Mouse (Mus musculus) liver, embryonic 14.5 days (tissue): ENCODE measurements around the gene Hoxb1. TPM values are rescaled to one million over a fixed set of nuclear protein-coding genes. Genes with fewer than 3 reads are reported as not detected.

Experiments
- ATAC-seq: fragments of 200-750 bp; cut with Nextera tagmentation; 2 replicates; pipeline ENCODE4 v1.8.0; 2017; ENCODE audit warnings: moderate number of reproducible peaks, mild to moderate bottlenecking, moderate library complexity; ENCODE audit not compliant: insufficient read depth
- DNase-seq, 3 experiments: peaks; one replicate each; pipeline ENCODE4 v3.0.0-alpha.2; 2012 to 2013; ENCODE audit warnings: low read depth in 3 of 3, low spot score in 3 of 3
- H3K27ac ChIP-seq: fragments of 300-500 bp; sonication (generic); 2 replicates; pipeline ENCODE4 v1.5.1; 2014; ENCODE audit warnings: moderate library complexity, mild to moderate bottlenecking, control low read depth, inconsistent platforms
- H3K27me3 ChIP-seq: fragments of 300-500 bp; sonication (generic); 2 replicates; pipeline ENCODE4 v1.6.1; 2014; ENCODE audit warnings: mild to moderate bottlenecking, low read length, moderate library complexity; ENCODE audit not compliant: control insufficient read depth, insufficient read depth
- H3K36me3 ChIP-seq: fragments of 300-500 bp; sonication (generic); replicated peaks from 2 replicates; pipeline ENCODE4 v1.6.1; 2014; ENCODE audit warnings: low read depth; ENCODE audit not compliant: control insufficient read depth, insufficient read depth
- H3K4me1 ChIP-seq, 2 experiments: fragments of 200-500 bp in 1 of 2; fragments of 300-500 bp in 1 of 2; sonication (generic) in 1 of 2; replicated peaks; 2 replicates each; pipeline ENCODE4 v1.6.1; 2012 to 2014; ENCODE audit warnings: antibody characterized with exemption in 1 of 2, inconsistent platforms in 1 of 2, low read length in 1 of 2; ENCODE audit not compliant: control insufficient read depth in 2 of 2, insufficient read depth in 2 of 2
- H3K4me2 ChIP-seq: fragments of 300-500 bp; sonication (generic); 2 replicates; pipeline ENCODE4 v1.6.1; 2014; ENCODE audit warnings: low read depth, mild to moderate bottlenecking, control low read depth, moderate library complexity
- H3K4me3 ChIP-seq, 2 experiments: fragments of 200-500 bp in 1 of 2; fragments of 300-500 bp in 1 of 2; sonication (generic) in 1 of 2; 2 replicates each; pipeline ENCODE4 v1.5.1; 2012 to 2014; ENCODE audit warnings: low read depth in 2 of 2, low read length in 2 of 2, mild to moderate bottlenecking in 2 of 2, control low read depth in 1 of 2, inconsistent platforms in 1 of 2, moderate library complexity in 1 of 2; ENCODE audit not compliant: insufficient read depth in 1 of 2
- H3K9ac ChIP-seq: fragments of 300-500 bp; sonication (generic); replicated peaks from 2 replicates; pipeline ENCODE4 v1.6.1; 2014; ENCODE audit warnings: mild to moderate bottlenecking, control low read depth, moderate library complexity
- H3K9me3 ChIP-seq: fragments of 300-500 bp; sonication (generic); 2 replicates; pipeline ENCODE4 v1.6.1; 2016; ENCODE audit warnings: low read length, mixed read lengths; ENCODE audit not compliant: control insufficient read depth
- CTCF ChIP-seq: IDR thresholded peaks from 2 replicates; pipeline ENCODE4 v1.5.1; 2016; ENCODE audit warnings: antibody characterized with exemption, low read depth, control low read depth
- EP300 ChIP-seq: IDR thresholded peaks from 2 replicates; pipeline ENCODE4 v1.6.1; 2016; ENCODE audit warnings: antibody characterized with exemption, low read depth
- WGBS: fragments of 180-500 bp; shearing (Covaris S2); extraction: QIAGEN DNeasy Blood & Tissue Kit; methylation state at CpG from one replicate; pipeline ENCODE4 v1.1.7; 2014; ENCODE audit not compliant: insufficient replicate concordance; 5-methylcytosine and 5-hydroxymethylcytosine counted together
- polyA plus RNA-seq, 2 experiments: library from polyadenylated mRNA; depleted of rRNA in 1 of 2; stranded (reverse) in 1 of 2; unstranded in 1 of 2; fragments of >200 nt; fragmentation: Nextera tagmentation in 1 of 2; extraction: Ambion mirVana in 1 of 2; gene quantifications; 2 replicates each; pipeline versions ENCODE4 v1.2.1 to v1.2.3; 2012 to 2014

Hoxb1 gene
- polyA plus RNA-seq, 2 experiments = 0.02 TPM; not detected in 1

DNA sequence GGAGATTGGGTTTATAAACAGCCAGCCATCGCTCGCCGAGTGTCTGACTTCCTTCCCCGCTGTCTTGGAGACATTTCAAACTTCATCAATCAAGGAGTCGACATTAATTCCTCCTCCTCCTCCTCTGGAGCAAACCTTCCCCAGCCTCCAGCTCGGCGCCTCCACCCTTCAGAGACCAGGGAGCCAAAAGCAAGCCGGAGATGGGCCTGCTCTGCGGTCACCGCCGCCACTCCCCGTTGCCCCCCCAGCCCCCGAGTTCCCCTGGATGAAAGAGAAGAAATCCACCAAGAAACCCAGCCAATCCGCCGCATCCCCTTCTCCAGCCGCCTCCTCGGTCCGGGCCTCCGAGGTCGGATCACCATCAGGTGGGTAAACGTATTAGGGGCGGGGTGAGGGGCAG, 13.7 kb upstream of the Hoxb1 start:
- H3K27me3 ChIP-seq = peaks cover 77% of the 10 kb centered on the region
- 3% methylated on average over 22 of the region's 22 CpGs for WGBS
- DNase-seq = no peak

GRCm38 (mm10) chr11:96352691-96353521, 12.6 kb upstream of the Hoxb1 start:
- H3K9ac ChIP-seq = no peak overlapping the region
- WGBS = 1% methylated on average over 75 of the region's 75 CpGs
- peak overlapping the region; percentile 21 to 32 for H3K4me3 ChIP-seq
- TF ChIP-seq CTCF = no peak
- TF ChIP-seq EP300 = no peak
- H3K36me3 ChIP-seq = no peaks in the 10 kb centered on the region
- no peak for ATAC-seq
- no peaks in the 10 kb centered on the region for H3K9me3 ChIP-seq
- no peak for DNase-seq
- 0 out of 4 replicates have a peak, but pooled peaks cover 0 to 3% of the 10 kb centered on the region in 2 experiments for H3K4me1 ChIP-seq
- peak overlapping the region; percentile 31 for H3K4me2 ChIP-seq
- no peak overlapping the region for H3K27ac ChIP-seq
- H3K27me3 ChIP-seq = peaks cover 72% of the 10 kb centered on the region

More for the DNA sequence above, 13.7 kb upstream of the Hoxb1 start:
- 0 out of 4 replicates have a peak, but pooled peaks cover 0 to 3% of the 10 kb centered on the region in 2 experiments for H3K4me1 ChIP-seq
- H3K4me2 ChIP-seq = no peak overlapping the region
- H3K4me3 ChIP-seq = peak overlapping the region; percentile 21 to 27
- no peak overlapping the region for H3K9ac ChIP-seq
- TF ChIP-seq CTCF (no peak), EP300 (no peak)
- ATAC-seq = no peak
- no peaks in the 10 kb centered on the region for H3K36me3 ChIP-seq
- H3K9me3 ChIP-seq = no peaks in the 10 kb centered on the region
- no peak overlapping the region for H3K27ac ChIP-seq

DNA sequence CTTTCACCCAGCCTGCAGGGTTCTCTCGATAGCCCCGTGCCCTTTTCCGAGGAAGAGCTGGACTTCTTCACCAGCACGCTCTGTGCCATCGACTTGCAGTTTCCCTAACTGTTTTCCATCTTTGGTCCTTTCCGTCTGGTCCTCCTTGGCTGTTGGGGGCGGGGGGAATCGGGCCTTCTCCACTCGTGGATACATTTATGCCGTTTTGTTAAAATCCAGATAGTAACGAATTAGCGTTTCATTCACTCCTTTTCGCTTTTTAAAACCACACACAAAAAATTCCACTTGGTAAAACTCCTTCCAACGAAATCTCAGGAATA, 12.1 kb upstream of the Hoxb1 start:
- peak overlapping the region; percentile 21 to 32 for H3K4me3 ChIP-seq
- WGBS = 5% methylated on average over 14 of the region's 14 CpGs
- 0 out of 4 replicates have a peak, but pooled peaks cover 0 to under 1% of the 10 kb centered on the region in 2 experiments for H3K4me1 ChIP-seq
- H3K27ac ChIP-seq = no peak overlapping the region
- TF ChIP-seq CTCF (no peak), EP300 (no peak)
- H3K9ac ChIP-seq = no peak overlapping the region
- DNase-seq (no peak), ATAC-seq (no peak)
- H3K4me2 ChIP-seq = peak overlapping the region; percentile 31
- no peaks in the 10 kb centered on the region for H3K36me3 ChIP-seq
- H3K9me3 ChIP-seq = no peaks in the 10 kb centered on the region
- peaks cover 67% of the 10 kb centered on the region for H3K27me3 ChIP-seq

- peak overlapping the region; percentile 24; the same call in 1 of the 2 replicates for H3K4me2 ChIP-seq
- WGBS = 22% methylated on average over 8 of the region's 8 CpGs
- DNase-seq (no peak), ATAC-seq (no peak)
- no peaks in the 10 kb centered on the region for H3K4me1 ChIP-seq
- H3K27me3 ChIP-seq = peaks cover 63% of the 10 kb centered on the region
- no peaks in the 10 kb centered on the region for H3K9me3 ChIP-seq
- no peak for TF ChIP-seq EP300
- no peak for TF ChIP-seq CTCF
- no peak overlapping the region for H3K9ac ChIP-seq
- no peak overlapping the region for H3K27ac ChIP-seq
- H3K36me3 ChIP-seq = no peaks in the 10 kb centered on the region
- H3K4me3 ChIP-seq = peak overlapping the region in 1 of 2 experiments; percentile 14; a peak in 1 of 4 replicates
Observed at GRCm38 (mm10) chr11:96353939-96354338, 11.6 kb upstream of the Hoxb1 start.

GRCm38 (mm10) chr11:96354376-96354775, 11.2 kb upstream of the Hoxb1 start:
- TF ChIP-seq EP300 (no peak), CTCF (no peak)
- ATAC-seq (no peak), DNase-seq (no peak)
- Histone ChIP-seq H3K36me3 (no peaks in the 10 kb centered on the region), H3K27me3 (peaks cover 59% of the 10 kb centered on the region), H3K4me2 (peak overlapping the region; percentile 24; the same call in 1 of the 2 replicates), H3K4me3 (no peak overlapping the region), H3K4me1 (no peaks in the 10 kb centered on the region), H3K9me3 (no peaks in the 10 kb centered on the region), H3K9ac (no peak overlapping the region), H3K27ac (no peak overlapping the region)
- WGBS = 2% methylated on average over 25 of the region's 25 CpGs
